Mouse (Mus musculus) liver, embryonic 15.5 days (tissue): ENCODE measurements at regions not wholly inside any gene's neighbourhood (a gene's known extent, or its start where the extent isn't known, plus 50 kb on each side); places are given as distances from the start of the nearest gene placed in this dataset.

Source experiments
- ATAC-seq: fragments of 200-750 bp; cut with Nextera tagmentation; 2 replicates; pipeline ENCODE4 v1.8.0; 2017; ENCODE audit warnings: moderate number of reproducible peaks, mild to moderate bottlenecking, moderate library complexity; ENCODE audit not compliant: insufficient read depth
- H3K27ac ChIP-seq: fragments of 300-500 bp; sonication (generic); replicated peaks from 2 replicates; pipeline ENCODE4 v1.5.1; 2015; ENCODE audit warnings: mild to moderate bottlenecking, inconsistent platforms
- H3K27me3 ChIP-seq: fragments of 300-500 bp; sonication (generic); 2 replicates; pipeline ENCODE4 v1.6.1; 2015; ENCODE audit warnings: mild to moderate bottlenecking, inconsistent platforms
- H3K36me3 ChIP-seq: fragments of 300-500 bp; sonication (generic); replicated peaks from 2 replicates; pipeline ENCODE4 v1.6.1; 2015; ENCODE audit warnings: moderate library complexity, mild to moderate bottlenecking, inconsistent platforms
- H3K4me1 ChIP-seq: fragments of 300-500 bp; sonication (generic); replicated peaks from 2 replicates; pipeline ENCODE4 v1.6.1; 2015; ENCODE audit warnings: inconsistent platforms
- H3K4me2 ChIP-seq: fragments of 300-500 bp; sonication (generic); 2 replicates; pipeline ENCODE4 v1.6.1; 2015; ENCODE audit warnings: moderate library complexity, mild to moderate bottlenecking, inconsistent platforms
- H3K4me3 ChIP-seq: fragments of 300-500 bp; sonication (generic); replicated peaks from 2 replicates; pipeline ENCODE4 v1.5.1; 2015; ENCODE audit warnings: mild to moderate bottlenecking, inconsistent platforms
- H3K9ac ChIP-seq: fragments of 300-500 bp; sonication (generic); 2 replicates; pipeline ENCODE4 v1.6.1; 2015; ENCODE audit warnings: moderate library complexity, mild to moderate bottlenecking, inconsistent platforms
- H3K9me3 ChIP-seq: fragments of 300-500 bp; sonication (generic); replicated peaks from 2 replicates; pipeline ENCODE4 v1.6.1; 2016; ENCODE audit warnings: inconsistent platforms
- WGBS: fragments of 180-500 bp; shearing (Covaris S2); methylation state at CpG from one replicate; pipeline ENCODE4 v1.1.7; 2015; ENCODE audit warnings: mixed read lengths; ENCODE audit not compliant: insufficient replicate concordance; 5-methylcytosine and 5-hydroxymethylcytosine counted together

GRCm38 (mm10) chr2:161340291-161340690 is 231.4 kb upstream of the Chd6 start:
- H3K4me1 ChIP-seq: peaks cover 9% of the 10 kb centered on the region
- no peak overlapping the region for H3K4me2 ChIP-seq
- 63% methylated on average over 9 of the region's 9 CpGs for WGBS
- H3K36me3 ChIP-seq: no peaks in the 10 kb centered on the region
- no peak for ATAC-seq
- no peaks in the 10 kb centered on the region; the same call in 1 of the 2 replicates for H3K27me3 ChIP-seq
- no peak overlapping the region for H3K27ac ChIP-seq
- H3K9me3 ChIP-seq: no peaks in the 10 kb centered on the region
- no peak overlapping the region for H3K9ac ChIP-seq
- no peak overlapping the region for H3K4me3 ChIP-seq

GRCm38 (mm10) chr2:161339327-161340001 is 230.6 kb upstream of the Chd6 start:
- no peaks in the 10 kb centered on the region; the same call in 1 of the 2 replicates for H3K27me3 ChIP-seq
- no peak overlapping the region for H3K9ac ChIP-seq
- 20% methylated on average over 14 of the region's 14 CpGs for WGBS
- H3K27ac ChIP-seq: no peak overlapping the region
- no peak overlapping the region for H3K4me3 ChIP-seq
- ATAC-seq: no peak
- no peaks in the 10 kb centered on the region for H3K36me3 ChIP-seq
- peaks cover 9% of the 10 kb centered on the region for H3K4me1 ChIP-seq
- H3K9me3 ChIP-seq: no peaks in the 10 kb centered on the region
- H3K4me2 ChIP-seq: no peak overlapping the region

- no peaks in the 10 kb centered on the region for H3K9me3 ChIP-seq
- no peaks in the 10 kb centered on the region; the same call in 1 of the 2 replicates for H3K27me3 ChIP-seq
- H3K4me3 ChIP-seq: no peak overlapping the region
- WGBS: 9% methylated on average over 3 of the region's 3 CpGs
- H3K36me3 ChIP-seq: no peaks in the 10 kb centered on the region
- no peak for ATAC-seq
- no peak overlapping the region for H3K27ac ChIP-seq
- no peak overlapping the region for H3K4me2 ChIP-seq
- peaks cover 9% of the 10 kb centered on the region for H3K4me1 ChIP-seq
- H3K9ac ChIP-seq: no peak overlapping the region
These were observed 230.1 kb upstream of the Chd6 start for GRCm38 (mm10) chr2:161338953-161339326.

DNA sequence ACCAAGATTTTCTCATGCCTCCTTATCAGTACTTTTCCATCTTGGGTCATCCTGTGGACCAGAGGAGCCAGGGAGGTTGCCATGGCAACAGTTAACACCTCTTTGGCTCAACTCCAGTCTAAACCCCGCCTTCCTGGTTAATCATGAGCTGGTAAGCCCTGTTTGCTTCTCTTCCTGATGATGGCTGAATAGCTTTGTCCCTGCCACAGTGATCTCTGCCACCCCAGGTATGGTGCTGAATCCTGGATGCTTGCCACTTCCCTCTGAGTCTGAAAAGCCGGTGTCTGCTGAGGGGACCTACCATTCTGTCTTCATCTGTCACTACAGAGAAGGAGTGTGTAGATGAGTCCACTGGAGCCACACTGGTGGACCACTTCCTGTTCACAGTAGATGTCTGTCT is 223.8 kb upstream of the Chd6 start:
- no peaks in the 10 kb centered on the region for H3K4me1 ChIP-seq
- no peak for ATAC-seq
- no peaks in the 10 kb centered on the region for H3K36me3 ChIP-seq
- no peak overlapping the region for H3K27ac ChIP-seq
- H3K4me3 ChIP-seq: no peak overlapping the region
- no peaks in the 10 kb centered on the region for H3K27me3 ChIP-seq
- WGBS: 33% methylated on average over 2 of the region's 2 CpGs
- no peak overlapping the region for H3K4me2 ChIP-seq
- H3K9me3 ChIP-seq: no peaks in the 10 kb centered on the region
- no peak overlapping the region for H3K9ac ChIP-seq

DNA sequence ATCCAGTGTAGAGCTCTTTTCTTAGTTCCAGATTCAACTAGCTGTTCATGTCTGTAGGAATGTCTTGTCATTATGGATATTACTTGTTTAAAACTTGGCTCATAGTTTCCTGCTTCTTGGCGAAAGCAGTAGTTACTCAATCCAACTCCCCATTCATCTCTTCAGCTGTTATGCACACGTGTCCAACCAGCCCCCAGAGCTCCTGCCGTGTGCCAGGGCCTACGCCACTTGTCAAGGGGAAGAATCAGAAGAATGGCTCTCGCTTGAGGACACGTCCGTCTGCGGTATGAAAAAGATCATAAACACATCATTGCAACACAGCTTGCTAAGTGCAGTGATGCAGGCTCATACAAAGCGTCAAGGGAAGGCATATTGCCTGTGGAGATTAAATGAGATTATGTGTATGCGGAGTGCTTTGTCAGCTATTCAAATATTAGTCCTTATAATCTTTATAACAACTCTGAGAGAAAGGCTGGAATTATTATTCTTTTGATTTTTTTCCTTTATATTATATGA is 223.0 kb upstream of the Chd6 start:
- WGBS: 64% methylated on average over 10 of the region's 10 CpGs
- no peaks in the 10 kb centered on the region for H3K9me3 ChIP-seq
- H3K4me3 ChIP-seq: no peak overlapping the region

GRCm38 (mm10) chr2:161302796-161303195 is 193.9 kb upstream of the Chd6 start:
- no peak overlapping the region for H3K4me3 ChIP-seq
- no peak for ATAC-seq
- no peaks in the 10 kb centered on the region for H3K36me3 ChIP-seq
- WGBS: 50% methylated on average over 3 of the region's 3 CpGs
- no peaks in the 10 kb centered on the region for H3K27me3 ChIP-seq
- no peaks in the 10 kb centered on the region for H3K9me3 ChIP-seq
- H3K9ac ChIP-seq: no peak overlapping the region
- H3K27ac ChIP-seq: no peak overlapping the region
- H3K4me2 ChIP-seq: no peak overlapping the region
- H3K4me1 ChIP-seq: no peaks in the 10 kb centered on the region

More for the DNA sequence above, 223.0 kb upstream of the Chd6 start:
- H3K4me2 ChIP-seq: no peak overlapping the region
- H3K4me1 ChIP-seq: no peaks in the 10 kb centered on the region
- no peaks in the 10 kb centered on the region for H3K27me3 ChIP-seq
- no peak for ATAC-seq
- no peak overlapping the region for H3K9ac ChIP-seq
- no peak overlapping the region for H3K27ac ChIP-seq
- no peaks in the 10 kb centered on the region for H3K36me3 ChIP-seq

GRCm38 (mm10) chr2:161268861-161269413 is 160.1 kb upstream of the Chd6 start:
- H3K9me3 ChIP-seq: no peaks in the 10 kb centered on the region
- H3K4me3 ChIP-seq: no peak overlapping the region
- no peak for ATAC-seq
- WGBS: 43% methylated on average over 9 of the region's 9 CpGs
- H3K9ac ChIP-seq: no peak overlapping the region
- H3K27ac ChIP-seq: no peak overlapping the region
- no peaks in the 10 kb centered on the region for H3K36me3 ChIP-seq
- H3K4me1 ChIP-seq: no peaks in the 10 kb centered on the region
- H3K27me3 ChIP-seq: no peaks in the 10 kb centered on the region
- H3K4me2 ChIP-seq: no peak overlapping the region

- WGBS: 30% methylated on average over 5 of the region's 5 CpGs
These were observed 157.6 kb upstream of the Chd6 start for GRCm38 (mm10) chr2:161266476-161266875.

DNA sequence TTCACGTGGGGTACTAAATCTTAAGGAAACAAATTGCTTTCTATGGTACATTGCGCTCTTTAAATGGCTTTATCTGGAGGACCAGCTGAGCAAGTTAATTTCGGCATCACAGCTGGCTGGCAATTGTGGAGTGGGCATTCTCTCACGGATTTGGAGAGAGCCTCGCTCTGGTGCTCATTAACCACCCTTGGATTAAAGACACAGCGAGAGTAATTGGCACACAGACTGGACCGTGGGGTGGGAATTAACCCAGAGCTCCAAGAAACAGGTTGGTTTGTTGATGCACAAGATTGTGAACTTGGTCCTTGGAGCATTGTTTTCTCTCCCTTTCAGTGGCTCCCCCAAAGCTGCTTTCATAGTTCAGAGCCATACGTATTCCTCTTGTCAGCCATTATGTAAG is 156.3 kb upstream of the Chd6 start:
- Histone ChIP-seq H3K4me3 (no peak overlapping the region), H3K4me1 (no peaks in the 10 kb centered on the region), H3K9ac (no peak overlapping the region), H3K36me3 (no peaks in the 10 kb centered on the region), H3K9me3 (no peaks in the 10 kb centered on the region), H3K4me2 (no peak overlapping the region), H3K27me3 (no peaks in the 10 kb centered on the region), H3K27ac (no peak overlapping the region)
- ATAC-seq: no peak
- WGBS: 65% methylated on average over 8 of the region's 8 CpGs

More at GRCm38 (mm10) chr2:161266476-161266875, 157.6 kb upstream of the Chd6 start:
- H3K27ac ChIP-seq: no peak overlapping the region
- no peak for ATAC-seq
- H3K4me2 ChIP-seq: no peak overlapping the region
- no peaks in the 10 kb centered on the region for H3K27me3 ChIP-seq
- H3K4me1 ChIP-seq: no peaks in the 10 kb centered on the region
- H3K36me3 ChIP-seq: no peaks in the 10 kb centered on the region
- no peak overlapping the region for H3K4me3 ChIP-seq
- no peak overlapping the region for H3K9ac ChIP-seq
- H3K9me3 ChIP-seq: no peaks in the 10 kb centered on the region

- H3K4me1 ChIP-seq: no peaks in the 10 kb centered on the region
These were observed 143.9 kb upstream of the Chd6 start for GRCm38 (mm10) chr2:161252761-161253160.

DNA sequence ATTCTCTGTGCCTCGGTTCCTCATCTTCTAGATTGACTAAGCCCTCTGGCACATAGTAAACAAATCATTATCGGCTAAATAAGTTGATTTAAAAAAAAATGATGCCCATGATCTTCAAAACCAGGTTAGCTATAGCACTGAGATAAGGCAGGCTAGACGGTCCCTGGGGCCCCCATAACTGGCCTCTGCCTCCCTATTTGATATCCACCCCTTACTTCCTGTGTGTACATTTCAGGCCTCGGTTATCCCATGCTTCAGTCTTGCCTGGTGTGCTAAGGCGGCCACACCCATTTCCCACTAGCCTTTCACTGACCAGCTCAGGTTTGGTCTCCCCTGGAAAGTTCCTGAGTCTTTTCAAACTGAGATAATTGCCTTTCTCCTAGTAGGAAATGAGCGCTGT is 132.8 kb upstream of the Chd6 start:
- no peaks in the 10 kb centered on the region for H3K9me3 ChIP-seq
- no peak overlapping the region for H3K9ac ChIP-seq
- no peak overlapping the region for H3K4me3 ChIP-seq
- no peaks in the 10 kb centered on the region for H3K27me3 ChIP-seq
- no peak for ATAC-seq
- 50% methylated on average over 6 of the region's 6 CpGs for WGBS
- no peak overlapping the region for H3K27ac ChIP-seq
- no peaks in the 10 kb centered on the region for H3K36me3 ChIP-seq
- H3K4me1 ChIP-seq: no peaks in the 10 kb centered on the region
- H3K4me2 ChIP-seq: no peak overlapping the region

More at GRCm38 (mm10) chr2:161252761-161253160, 143.9 kb upstream of the Chd6 start:
- no peak overlapping the region for H3K4me2 ChIP-seq
- no peaks in the 10 kb centered on the region for H3K27me3 ChIP-seq
- no peaks in the 10 kb centered on the region for H3K9me3 ChIP-seq
- no peaks in the 10 kb centered on the region for H3K36me3 ChIP-seq
- ATAC-seq: no peak
- no peak overlapping the region for H3K4me3 ChIP-seq
- 65% methylated on average over 2 of the region's 2 CpGs for WGBS
- no peak overlapping the region for H3K9ac ChIP-seq
- no peak overlapping the region for H3K27ac ChIP-seq
